Mouse (Mus musculus) layer of hippocampus, adult 8-10 months (tissue): ENCODE measurements around the gene Ifi211. TPM values are rescaled to one million over a fixed set of nuclear protein-coding genes. Genes with fewer than 3 reads are reported as not detected.
"Not testable (repeated sequence)": the region's sequence is repeated elsewhere in the genome, so short reads cannot be mapped to it uniquely, and the experiment has no call there.

Experiments used
- DNase-seq, 2 experiments: peaks; one replicate each; pipeline ENCODE4 v3.0.0; 2022; ENCODE audit warnings: low spot score in 2 of 2
- total RNA-seq, 4 experiments: library from RNA; stranded (reverse); gene quantifications; 2 replicates each; pipeline ENCODE4 v1.2.4; 2022

The Ifi211 gene
- total RNA-seq, 4 experiments from 2014 or later: 0.45 to 1.1 (median 0.49) TPM; not detected in 1

GRCm38 (mm10) chr1:173879225-173879987 lies 33.4 kb downstream of the Ifi211 start:
- DNase-seq: not testable (repeated sequence)

DNA sequence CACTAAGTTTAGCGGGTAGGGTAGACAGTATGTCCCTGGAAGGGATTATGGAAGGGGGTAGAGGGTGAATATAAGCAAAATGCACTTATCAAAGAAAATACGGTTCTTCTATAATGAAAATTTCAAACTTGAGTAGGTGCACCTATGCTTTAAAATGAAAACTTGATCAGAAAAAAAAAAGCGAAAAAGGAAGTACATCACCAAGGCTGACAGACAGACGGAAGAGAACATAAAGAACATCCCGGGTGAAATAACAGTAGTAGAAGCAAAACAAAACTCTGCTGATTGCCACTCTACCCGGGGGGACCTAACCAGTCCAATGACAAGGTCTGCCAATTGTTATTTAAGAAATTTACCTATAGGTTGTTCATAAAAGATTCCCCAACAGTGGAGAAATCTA lies 34.6 kb downstream of the Ifi211 start:
- DNase-seq: not testable (repeated sequence)

DNA sequence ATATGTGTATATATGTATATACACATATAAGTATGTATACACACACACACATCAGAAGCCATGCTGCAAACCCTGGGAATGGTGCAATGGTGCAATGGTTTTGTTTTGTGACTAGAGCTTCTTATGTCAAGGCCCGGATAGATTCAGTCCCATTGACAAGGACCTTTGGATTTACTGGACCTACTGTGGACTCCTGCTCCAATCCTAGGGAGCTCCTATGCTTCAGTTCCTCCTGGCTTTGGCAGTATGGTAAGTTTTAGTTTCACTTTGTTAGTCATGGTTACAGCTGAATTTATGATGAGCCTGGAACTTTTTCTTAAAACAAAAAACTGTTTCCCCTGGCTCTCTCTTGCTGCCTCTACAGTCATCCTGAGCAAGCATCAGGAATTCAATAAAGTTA lies 35.7 kb downstream of the Ifi211 start:
- DNase-seq: not testable (repeated sequence)

GRCm38 (mm10) chr1:173868586-173868985 lies 44.3 kb downstream of the Ifi211 start:
- not testable (repeated sequence) for DNase-seq

DNA sequence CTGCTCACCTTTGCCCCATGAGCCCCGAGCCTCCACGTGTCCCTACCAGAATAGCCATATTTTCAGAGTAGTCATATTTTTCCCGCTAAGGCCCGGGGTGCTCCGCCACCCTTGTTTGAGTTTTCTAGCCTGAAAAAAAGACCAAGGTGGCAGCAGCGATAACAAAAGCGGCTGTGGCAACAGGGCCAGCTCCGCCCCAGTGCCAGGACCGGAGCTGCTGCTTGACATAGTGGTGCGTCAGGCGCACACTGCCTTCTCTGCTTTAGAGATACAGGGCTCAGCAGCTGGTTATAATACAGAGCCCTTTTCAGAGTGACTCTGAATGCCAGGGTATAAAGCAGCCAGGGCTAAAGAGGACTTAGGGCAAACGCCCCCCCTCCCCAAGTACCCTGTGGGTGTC lies 46.3 kb downstream of the Ifi211 start:
- no peak for DNase-seq

- peak in 1 of 2 experiments; percentile 23 for DNase-seq
Measured at GRCm38 (mm10) chr1:173853711-173854110, 59.1 kb downstream of the Ifi211 start.

DNA sequence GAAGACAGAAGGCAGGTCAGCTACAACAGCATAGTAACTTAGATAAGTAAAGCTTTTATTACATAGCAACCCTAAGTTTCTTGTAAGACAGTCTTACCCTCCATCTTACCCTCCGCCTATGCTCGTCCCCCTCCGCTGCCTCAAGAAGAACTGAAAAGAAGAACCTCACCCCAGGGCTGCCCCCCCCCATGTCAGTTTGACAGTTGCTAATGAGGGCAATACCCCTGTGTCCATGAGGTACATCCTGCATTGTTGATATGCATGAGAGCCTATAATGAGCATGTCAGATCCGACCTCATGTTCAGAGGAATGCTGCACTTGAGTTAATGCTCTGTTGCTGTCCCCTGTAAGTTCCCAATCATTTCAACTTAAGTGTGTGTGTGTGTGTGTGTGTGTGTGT lies 60.0 kb downstream of the Ifi211 start:
- DNase-seq: not testable (repeated sequence)

Other genes with a start within 250 kb of the Ifi211 start
- under 1 TPM in 2 of 4 experiments, not detected in 2; 0.16 TPM for gene Ifi208, start 239.4 kb downstream of the Ifi211 start, total RNA-seq
- gene Ifi207, start 171.3 kb downstream of the Ifi211 start, total RNA-seq: 1 to 10 TPM in 1 of 4 experiments, under 1 TPM in 3; 0.12 to 2.2 (median 0.66) TPM
- 1 to 10 TPM in 2 of 4 experiments, under 1 TPM in 2; 0.24 to 3.0 (median 0.73) TPM for gene Ifi204, start 146.1 kb downstream of the Ifi211 start, total RNA-seq
- 1 to 10 TPM; 3.5 to 9.9 (median 7.0) TPM for gene Mndal, start 29.4 kb upstream of the Ifi211 start, total RNA-seq
- gene Ifi203, start 29.6 kb upstream of the Ifi211 start, total RNA-seq: 1 to 10 TPM; 1.8 to 5.9 (median 3.3) TPM
- gene Ifi202b, start 69.7 kb upstream of the Ifi211 start, total RNA-seq: not detected
- gene Ifi205, start 118.8 kb upstream of the Ifi211 start, total RNA-seq: not detected
- not detected for gene Olfr433, start 127.7 kb upstream of the Ifi211 start, total RNA-seq
- gene Olfr432, start 136.2 kb upstream of the Ifi211 start, total RNA-seq: not detected
- not detected for gene Olfr430, start 153.6 kb upstream of the Ifi211 start, total RNA-seq
- gene Olfr429, start 171.3 kb upstream of the Ifi211 start, total RNA-seq: not detected
- not detected for gene Olfr427, start 183.8 kb upstream of the Ifi211 start, total RNA-seq
- not detected for gene Olfr231, start 208.1 kb upstream of the Ifi211 start, total RNA-seq
- not detected for gene Olfr424, start 218.5 kb upstream of the Ifi211 start, total RNA-seq
- not detected for gene Olfr420, start 242.6 kb upstream of the Ifi211 start, total RNA-seq